Mouse (Mus musculus) frontal cortex, adult (tissue): ENCODE measurements around the gene Sgsh.

Source experiments
- ATAC-seq: cut with Nextera tagmentation; 2 replicates; pipeline ENCODE4 v1.9.2; 2017; ENCODE audit warnings: mild to moderate bottlenecking, moderate library complexity, mixed read lengths; ENCODE audit not compliant: low TSS enrichment

The Sgsh gene

DNA sequence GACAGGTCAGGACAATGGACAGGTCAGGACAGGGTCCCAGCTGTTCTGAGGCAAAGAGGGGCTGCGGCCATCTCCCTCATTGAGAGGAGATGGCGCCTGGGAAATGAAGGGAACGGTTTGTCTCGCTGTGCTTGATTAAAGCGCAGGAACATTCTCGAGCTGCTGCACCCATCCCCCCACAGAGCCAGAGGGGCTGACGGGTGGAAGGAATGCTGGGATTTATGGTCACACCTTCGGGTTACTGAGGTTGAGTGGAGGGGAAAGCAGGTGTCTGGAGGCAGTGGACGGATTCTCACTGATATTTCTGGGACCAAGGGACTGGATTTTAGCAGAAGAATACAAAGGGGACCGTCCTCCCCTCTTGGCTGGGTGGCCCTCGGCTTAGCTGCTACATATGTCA is 47.4 kb downstream of the Sgsh start:
- no peak for ATAC-seq

DNA sequence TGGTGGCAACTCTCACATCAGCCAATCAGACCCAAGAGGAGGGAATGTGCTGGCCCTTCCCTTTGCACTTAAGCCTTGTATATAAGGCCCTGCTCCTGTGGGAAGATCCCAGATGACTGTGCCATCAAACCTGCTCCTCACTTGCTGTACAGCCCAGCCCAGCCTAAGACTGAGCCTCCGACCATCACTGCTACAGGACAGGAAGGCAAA is 47.8 kb downstream of the Sgsh start, which contains the start of gene Card14:
Gene Card14 (plus strand): TSS at position 111 of the 210 bp plus-strand sequence.
- ATAC-seq = no peak

DNA sequence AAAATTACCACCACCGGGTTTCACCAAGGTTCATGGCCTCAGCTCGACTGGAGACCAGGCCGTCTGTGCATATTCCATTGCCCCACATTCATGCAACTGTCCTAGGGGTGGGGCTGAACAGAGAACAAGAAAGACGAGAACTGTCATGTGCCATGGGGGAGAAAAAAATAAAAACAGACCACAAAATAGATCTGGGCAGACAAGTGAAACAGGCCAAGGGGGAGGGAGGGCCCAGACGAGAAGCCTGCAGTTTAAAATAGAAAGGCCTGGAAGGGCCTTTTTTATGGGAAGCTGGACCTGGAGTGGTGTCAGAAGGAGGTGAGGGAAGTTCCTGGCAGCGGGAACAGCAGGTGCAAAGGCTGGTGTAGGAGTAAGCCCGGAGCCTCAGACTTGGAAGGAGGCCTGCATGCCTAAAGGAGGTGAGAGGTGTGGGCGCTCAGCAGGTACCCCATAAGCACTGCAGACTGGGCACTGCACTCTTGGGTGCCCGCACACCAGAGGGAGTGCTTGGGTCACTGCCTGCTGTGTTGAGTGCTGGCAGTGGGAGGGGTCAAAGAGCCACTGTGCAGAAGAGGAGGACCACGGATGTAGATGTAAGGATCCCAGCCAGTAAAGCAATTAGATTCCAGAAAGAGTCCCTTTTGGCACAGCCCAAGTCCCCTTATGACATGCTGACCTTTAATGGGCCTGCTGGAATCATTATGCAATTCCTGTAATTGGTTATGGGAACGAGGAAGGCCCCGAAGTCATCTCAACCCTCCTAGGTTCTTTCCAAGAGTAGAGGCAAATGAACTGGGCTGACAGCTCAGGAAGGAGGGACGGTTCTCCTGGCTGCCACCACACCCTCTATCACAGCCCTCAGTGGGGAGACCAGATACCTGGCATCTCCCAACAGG is 48.3 kb downstream of the Sgsh start:
- ATAC-seq = no peak

DNA sequence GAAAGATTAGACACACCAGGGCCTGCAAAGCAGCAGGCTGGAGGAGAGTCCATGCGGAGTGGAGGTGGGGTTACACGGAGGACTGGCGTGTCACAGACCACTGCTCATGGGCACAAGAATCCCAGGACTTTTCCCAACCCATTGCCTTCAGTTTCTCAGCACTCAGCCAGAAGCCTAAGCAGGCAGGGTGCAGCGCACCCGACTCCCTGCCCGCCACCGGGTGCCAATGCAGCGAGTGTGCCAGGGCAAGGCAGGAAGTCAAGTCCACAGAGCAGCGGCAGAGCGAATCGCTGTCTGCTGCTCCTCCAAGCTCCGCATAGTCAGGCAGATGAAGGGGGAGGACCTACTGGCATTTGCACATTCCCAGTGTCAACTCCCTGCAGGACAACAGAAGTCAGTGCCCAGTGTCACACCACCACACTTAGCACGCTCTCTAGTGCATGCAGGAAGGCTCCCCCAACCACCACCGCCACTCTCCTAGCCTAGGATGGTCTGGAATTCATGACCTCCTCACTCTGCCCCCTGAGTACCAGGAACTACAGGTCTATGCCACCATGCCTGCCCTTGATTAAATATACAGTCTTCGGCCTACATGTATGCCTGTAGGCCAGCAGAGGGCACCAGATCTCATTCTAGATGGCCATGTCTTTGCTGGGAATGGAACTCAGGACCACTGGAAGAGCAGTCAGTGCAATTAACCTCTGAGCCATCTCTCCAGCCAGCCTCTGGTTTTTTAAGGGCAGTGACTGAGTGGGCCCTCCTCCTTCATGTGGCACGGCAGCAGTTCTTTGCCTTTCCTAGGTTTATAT is 50.2 kb downstream of the Sgsh start:
- peak; percentile 50; the same call in 1 of the 2 replicates for ATAC-seq

DNA sequence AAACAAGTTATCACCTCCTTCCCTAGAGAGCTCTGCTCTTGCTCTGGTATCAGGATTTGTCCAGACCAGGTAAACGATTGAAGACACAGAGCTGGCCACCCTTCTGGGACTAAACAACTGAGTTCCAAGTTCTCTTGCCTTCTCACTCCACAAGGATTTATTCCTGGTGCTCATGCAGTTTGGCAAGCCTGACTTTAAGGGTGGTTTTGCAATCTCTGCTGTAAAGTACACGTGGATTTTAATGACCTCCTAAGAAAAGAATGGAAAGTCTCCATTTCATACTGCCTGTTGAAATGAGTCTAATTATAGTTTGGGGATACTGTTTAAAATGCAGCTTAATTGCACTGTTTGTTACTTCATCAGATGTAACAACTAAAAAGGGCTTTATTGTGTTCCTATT is 54.4 kb downstream of the Sgsh start:
- ATAC-seq = no peak

DNA sequence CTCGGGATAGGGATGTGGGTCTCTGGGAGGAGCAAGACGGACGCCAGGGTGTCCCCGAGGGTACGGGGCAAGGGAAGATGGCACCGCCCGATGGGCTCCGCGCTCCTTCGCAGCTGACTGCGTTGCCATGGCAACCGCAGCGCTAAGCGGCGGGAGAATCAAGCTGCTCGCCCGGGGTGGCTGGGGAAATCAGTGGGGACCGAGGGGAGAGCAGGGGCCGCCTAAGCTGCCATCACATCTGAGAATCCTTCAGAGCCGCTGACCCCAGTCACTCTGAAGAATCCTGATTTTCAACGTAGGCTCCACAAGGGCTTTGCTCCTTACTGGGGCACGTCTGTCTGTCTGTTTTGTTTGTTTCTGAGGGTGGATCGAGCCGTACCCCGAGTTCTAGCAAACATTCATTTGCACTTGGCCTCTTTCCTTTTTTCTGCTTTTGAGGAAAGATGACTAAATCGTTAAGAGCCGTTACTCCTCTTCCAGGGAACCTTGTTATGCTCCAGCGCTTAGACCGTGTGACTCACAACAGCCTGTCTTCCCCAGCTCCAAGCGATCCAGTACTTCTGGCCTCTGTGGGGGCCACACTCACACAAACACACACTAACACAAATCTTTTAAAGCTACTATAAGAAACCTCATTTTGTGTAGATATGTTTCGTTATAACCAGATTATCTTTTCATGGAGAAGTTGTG is 54.9 kb downstream of the Sgsh start:
- ATAC-seq = no peak; the same call in 1 of the 2 replicates

DNA sequence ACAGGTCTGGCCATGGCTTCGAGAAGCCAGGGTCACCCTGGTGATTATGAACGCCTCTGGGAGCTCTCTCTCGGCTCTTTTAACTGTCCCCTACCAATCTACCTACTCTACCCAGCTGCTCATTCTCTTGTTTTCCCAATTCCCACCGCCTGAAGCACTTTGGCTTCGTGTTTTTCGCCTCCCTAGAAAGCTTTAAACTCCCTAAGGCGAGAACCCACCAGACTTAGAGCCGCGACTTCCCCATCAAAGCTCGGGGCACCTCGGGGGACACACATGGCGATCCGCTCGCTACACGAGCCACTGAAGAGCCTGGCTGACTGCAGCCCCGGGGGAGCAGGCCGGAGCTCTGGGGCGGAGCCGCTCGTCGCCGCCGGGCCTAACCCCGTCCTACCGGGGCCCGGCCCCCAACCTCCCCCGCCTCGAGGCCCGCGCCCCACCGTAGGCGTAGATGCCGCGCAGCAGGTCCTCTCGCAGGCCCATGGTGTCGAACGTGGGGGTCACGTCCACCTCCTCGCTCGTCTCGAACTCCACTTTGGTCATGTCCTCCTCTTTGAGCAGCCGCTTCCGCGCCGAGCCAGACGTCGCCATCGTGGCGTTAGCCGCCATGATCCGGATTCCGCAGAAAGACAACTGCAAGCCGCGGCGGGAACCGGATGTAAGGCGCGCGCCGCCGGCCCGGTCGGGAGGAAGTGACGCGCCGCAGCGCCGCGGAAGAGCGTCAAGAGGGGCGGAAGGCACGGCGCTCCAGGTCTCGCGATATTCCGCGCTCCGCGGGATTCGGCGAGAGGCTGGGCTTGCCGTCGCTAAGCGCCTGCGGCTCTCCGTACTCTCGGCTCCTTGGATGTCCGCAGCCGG is 55.7 kb downstream of the Sgsh start, which contains the start of gene Eif4a3:
Gene Eif4a3 (minus strand): TSS at position 699 of the 855 bp plus-strand sequence.
- ATAC-seq = peak; percentile 98

DNA sequence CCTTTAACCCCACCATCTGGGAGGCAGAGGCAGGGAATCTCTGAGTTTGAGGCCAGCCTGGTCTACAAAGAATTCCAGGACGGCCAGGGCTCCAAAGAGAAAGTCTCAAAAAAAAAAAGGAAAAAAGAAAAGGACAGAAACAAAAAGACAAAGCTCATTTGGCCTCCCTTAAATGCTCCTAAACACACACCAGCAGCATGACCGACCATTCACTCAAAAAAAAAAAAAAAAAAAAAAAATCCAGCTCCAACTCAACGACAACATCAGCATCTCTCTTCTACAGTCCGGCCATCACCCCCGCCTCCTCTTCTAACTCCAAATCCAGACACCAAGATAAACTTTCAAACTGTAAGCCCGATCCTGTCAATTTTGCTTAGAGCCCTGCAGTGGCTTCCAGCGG is 56.4 kb downstream of the Sgsh start:
- no peak for ATAC-seq

DNA sequence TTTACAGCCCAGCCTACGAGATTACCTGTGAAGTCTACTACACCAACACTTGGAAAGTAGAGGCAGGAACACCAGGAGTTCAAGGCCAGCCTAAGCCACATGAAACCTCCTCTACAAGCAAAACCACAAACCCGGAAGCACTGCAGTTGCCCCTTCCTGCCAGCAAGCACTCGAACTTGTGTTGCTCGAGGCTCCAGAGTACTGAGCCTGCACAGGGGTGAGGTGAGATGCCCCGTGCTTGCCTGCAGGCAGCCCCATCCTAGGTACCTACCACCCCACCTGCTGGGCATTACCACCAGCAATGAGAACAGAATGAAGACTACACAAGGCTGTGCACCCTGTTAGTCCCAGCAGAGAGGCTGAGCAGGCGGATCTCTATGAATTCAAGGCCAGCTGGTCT is 57.3 kb downstream of the Sgsh start:
- ATAC-seq = no peak
